Mouse (Mus musculus) heart, adult 2 months (tissue): Measurements from ENCODE around the gene Vsig8. TPM values are rescaled to one million over a fixed set of nuclear protein-coding genes. Genes with fewer than 3 reads are reported as not detected.

ENCODE experiments used
- DNase-seq, 2 experiments: peaks; one replicate each; pipeline ENCODE4 v3.0.0; 2021
- H3K27ac ChIP-seq: fragments of 200-600 bp; 2 replicates; pipeline ENCODE4 v1.8.1; 2022
- H3K27me3 ChIP-seq: fragments of 200-500 bp; 2 replicates; pipeline ENCODE4 v1.6.1; 2012; ENCODE audit warnings: mild to moderate bottlenecking, low read length, inconsistent platforms, mixed read lengths; ENCODE audit not compliant: control insufficient read depth, insufficient read depth
- H3K36me3 ChIP-seq: fragments of 200-500 bp; 2 replicates; pipeline ENCODE4 v1.6.1; 2012; ENCODE audit warnings: low read length, inconsistent platforms; ENCODE audit not compliant: control insufficient read depth, insufficient read depth
- H3K4me1 ChIP-seq: fragments of 200-500 bp; 2 replicates; pipeline ENCODE4 v1.6.1; 2011; ENCODE audit warnings: low read length; ENCODE audit not compliant: control insufficient read depth, insufficient read depth
- H3K4me3 ChIP-seq: fragments of 200-600 bp; 2 replicates; pipeline ENCODE4 v1.8.1; 2022
- H3K79me2 ChIP-seq: fragments of 200-500 bp; replicated peaks from 2 replicates; pipeline ENCODE4 v1.6.1; 2012; ENCODE audit warnings: mild to moderate bottlenecking, inconsistent platforms, low read length, moderate library complexity, mixed read lengths; ENCODE audit not compliant: control insufficient read depth, insufficient read depth
- H3K9ac ChIP-seq: fragments of 200-500 bp; 2 replicates; pipeline ENCODE4 v1.6.1; 2012; ENCODE audit warnings: low read depth, mild to moderate bottlenecking, control low read depth, inconsistent platforms, low read length, mixed read lengths
- CTCF ChIP-seq: fragments of 200-600 bp; IDR thresholded peaks from 2 replicates; pipeline ENCODE4 v1.8.1; 2022; ENCODE audit warnings: antibody characterized with exemption, mild to moderate bottlenecking, moderate library complexity
- EP300 ChIP-seq: fragments of 200-500 bp; IDR thresholded peaks from 2 replicates; pipeline ENCODE4 v1.6.1; 2011; ENCODE audit warnings: low read depth, low read length, control low read depth; ENCODE audit not compliant: insufficient read depth
- POLR2A ChIP-seq: fragments of 200-500 bp; IDR thresholded peaks from 2 replicates; pipeline ENCODE4 v1.6.1; 2011; ENCODE audit warnings: mild to moderate bottlenecking, low read depth, low read length, control low read depth; ENCODE audit not compliant: insufficient read depth
- WGBS: fragments of 180-500 bp; shearing (Covaris S2); methylation state at CpG from one replicate; pipeline ENCODE4 v1.1.7; 2018; 5-methylcytosine and 5-hydroxymethylcytosine counted together
- intact Hi-C: fragments of 180-260 bp; cut with DNase I; formaldehyde crosslinking; loops from one replicate; pipeline ENCODE4 v1.15.1; 2025
- polyA plus RNA-seq: library from polyadenylated mRNA; depleted of rRNA; stranded (reverse); fragments of >200 nt; gene quantifications from 2 replicates; pipeline ENCODE4 v1.2.3, GENCODE M21; 2012
- total RNA-seq, 2 experiments: library from RNA; stranded (reverse); gene quantifications; 2 replicates each; pipeline ENCODE4 v1.2.3; 2021

Gene Vsig8
- total and polyA plus RNA-seq, 3 experiments: not detected

DNA sequence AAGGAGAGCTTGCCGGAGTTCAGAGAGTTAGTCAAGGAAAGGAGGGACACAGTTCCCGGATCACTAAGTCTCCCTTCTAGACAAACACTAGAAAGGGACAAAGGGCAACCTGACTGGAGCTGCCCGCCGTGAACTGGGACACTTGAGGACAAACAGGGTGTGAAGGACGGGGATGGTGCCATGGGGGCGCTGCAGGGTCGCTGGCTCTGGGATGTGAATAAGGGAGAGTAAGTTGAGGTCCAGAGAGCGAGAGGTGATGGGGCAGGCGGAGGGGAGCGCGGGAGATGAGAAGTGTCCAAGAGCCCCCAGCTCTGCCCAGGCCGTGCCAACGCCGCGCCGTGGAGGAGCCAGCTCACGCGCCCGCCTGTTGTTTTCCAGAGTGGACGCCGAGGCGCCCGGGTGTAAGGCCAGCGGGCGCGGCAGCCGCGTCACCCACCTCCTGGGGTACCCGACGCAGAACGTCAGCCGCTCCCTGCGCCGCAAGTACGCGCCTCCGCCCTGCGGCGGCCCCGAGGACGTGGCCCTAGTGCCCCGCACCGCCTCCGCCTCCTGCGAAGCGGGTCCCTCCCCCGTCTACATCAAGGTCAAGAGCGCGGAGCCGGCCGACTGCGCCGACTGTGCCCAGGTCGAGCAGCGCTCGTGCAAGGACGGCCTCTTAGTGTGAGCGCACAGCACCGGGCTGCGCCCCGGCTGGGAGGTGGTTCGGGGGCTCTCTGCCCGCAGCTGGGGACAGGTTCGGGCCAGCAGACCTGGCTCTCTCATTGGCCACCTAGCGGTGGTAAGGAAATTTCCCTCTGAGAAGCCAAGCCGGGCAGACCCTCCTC, 7.1 kb downstream of the Vsig8 start:
- H3K36me3 ChIP-seq: no peaks in the 10 kb centered on the region
- peak; percentile 85 for DNase-seq
- H3K9ac ChIP-seq: peak overlapping the region; percentile 83
- H3K79me2 ChIP-seq: no peaks in the 10 kb centered on the region
- intact Hi-C loops: loop anchor here (1.0 to 5.0 kb wide), 3 partner anchors 35 to 151 kb away; partner anchors contain the start of gene Dusp23
- H3K4me3 ChIP-seq: peak overlapping the region; percentile 87
- peaks cover 6% of the 10 kb centered on the region for H3K4me1 ChIP-seq
- TF ChIP-seq POLR2A (peak; percentile 33; the same call in 1 of the 2 replicates), EP300 (no peak), CTCF (peak; percentile 87)
- H3K27ac ChIP-seq: peak overlapping the region; percentile 84
- no peaks in the 10 kb centered on the region for H3K27me3 ChIP-seq
- under 1% methylated on average over 66 of the region's 66 CpGs for WGBS

DNA sequence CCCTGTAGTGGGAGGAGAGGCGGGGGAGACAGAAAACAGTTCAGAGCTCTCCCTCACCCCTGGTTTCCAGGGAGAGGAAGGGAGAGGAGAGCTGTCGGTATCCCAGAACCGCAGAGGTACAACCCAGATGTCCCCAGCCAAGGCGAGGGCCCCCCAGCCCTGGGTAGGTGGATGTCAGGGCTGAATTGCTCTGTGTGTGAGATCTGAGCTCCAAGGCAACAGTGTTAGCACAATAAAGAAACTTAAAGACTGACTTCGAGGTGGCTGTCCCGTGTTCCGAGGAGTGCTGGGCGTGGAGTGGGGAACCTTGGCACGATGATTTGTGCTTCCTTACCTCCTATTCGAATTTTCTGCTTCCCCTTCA, 7.7 kb downstream of the Vsig8 start:
- Histone ChIP-seq H3K36me3 (no peaks in the 10 kb centered on the region), H3K9ac (peak overlapping the region; percentile 83), H3K4me1 (peaks cover 6% of the 10 kb centered on the region), H3K27me3 (no peaks in the 10 kb centered on the region), H3K27ac (peak overlapping the region; percentile 84; the same call in 1 of the 2 replicates), H3K79me2 (no peaks in the 10 kb centered on the region), H3K4me3 (peak overlapping the region; percentile 87)
- intact Hi-C loops: loop anchor here (1.0 to 5.0 kb wide), 3 partner anchors 35 to 151 kb away; partner anchors contain the start of gene Dusp23
- no peak for DNase-seq
- no peak for TF ChIP-seq POLR2A
- no peak; the same call in 1 of the 2 replicates for TF ChIP-seq CTCF
- no peak for TF ChIP-seq EP300
- WGBS: 12% methylated on average over 10 of the region's 10 CpGs

- no peak for DNase-seq
- Histone ChIP-seq H3K4me3 (no peak overlapping the region), H3K36me3 (no peaks in the 10 kb centered on the region), H3K4me1 (peaks cover 3% of the 10 kb centered on the region), H3K27me3 (no peaks in the 10 kb centered on the region), H3K79me2 (no peaks in the 10 kb centered on the region), H3K27ac (no peak overlapping the region), H3K9ac (no peak overlapping the region)
- intact Hi-C loops: no loop called here
- TF ChIP-seq POLR2A (no peak), EP300 (no peak), CTCF (no peak)
- WGBS: 62% methylated on average over 3 of the region's 3 CpGs
Observed at GRCm38 (mm10) chr1:172566131-172566530, 10.4 kb downstream of the Vsig8 start.

- DNase-seq: no peak
- Histone ChIP-seq H3K9ac (no peak overlapping the region), H3K36me3 (no peaks in the 10 kb centered on the region), H3K27me3 (no peaks in the 10 kb centered on the region), H3K27ac (no peak overlapping the region), H3K4me3 (no peak overlapping the region), H3K79me2 (no peaks in the 10 kb centered on the region), H3K4me1 (no peaks in the 10 kb centered on the region)
- TF ChIP-seq CTCF (no peak), POLR2A (no peak), EP300 (no peak)
- intact Hi-C loops: no loop called here
- 50% methylated on average over 4 of the region's 4 CpGs for WGBS
Observed at GRCm38 (mm10) chr1:172567758-172568157, 12.0 kb downstream of the Vsig8 start.

GRCm38 (mm10) chr1:172580116-172580515, 24.4 kb downstream of the Vsig8 start:
- WGBS: 75% methylated on average over 6 of the region's 6 CpGs
- no peak overlapping the region for H3K9ac ChIP-seq
- H3K4me1 ChIP-seq: no peaks in the 10 kb centered on the region
- H3K27me3 ChIP-seq: no peaks in the 10 kb centered on the region
- no peaks in the 10 kb centered on the region for H3K79me2 ChIP-seq
- H3K36me3 ChIP-seq: no peaks in the 10 kb centered on the region
- no peak for DNase-seq
- TF ChIP-seq EP300 (no peak), CTCF (no peak), POLR2A (no peak)
- H3K4me3 ChIP-seq: no peak overlapping the region
- no peak overlapping the region for H3K27ac ChIP-seq
- intact Hi-C loops: no loop called here

DNA sequence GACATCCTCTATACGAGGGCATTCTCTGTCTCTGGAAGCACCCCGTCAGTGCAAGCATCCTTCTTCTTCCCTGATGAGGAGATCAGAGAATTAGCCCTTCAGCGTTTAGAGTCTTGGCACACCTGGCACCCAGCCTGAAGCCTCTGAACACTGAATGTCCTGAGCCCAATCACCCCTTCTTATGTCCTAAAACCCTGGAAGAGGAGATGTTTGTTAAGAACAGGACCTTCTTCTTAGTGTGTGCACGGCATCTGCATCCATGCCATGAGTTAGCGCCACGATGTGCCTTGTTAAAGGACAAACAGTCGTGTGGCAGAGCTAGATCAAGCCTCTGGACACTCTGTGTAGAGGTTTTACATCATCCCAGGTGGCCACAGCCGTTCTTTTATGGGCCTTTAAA, 26.7 kb downstream of the Vsig8 start:
- no peak for DNase-seq
- WGBS: 85% methylated on average over 8 of the region's 8 CpGs
- H3K27ac ChIP-seq: no peak overlapping the region
- intact Hi-C loops: no loop called here
- peaks cover 1% of the 10 kb centered on the region; the same call in 1 of the 2 replicates for H3K4me1 ChIP-seq
- no peaks in the 10 kb centered on the region for H3K79me2 ChIP-seq
- TF ChIP-seq CTCF: no peak
- TF ChIP-seq EP300: no peak
- TF ChIP-seq POLR2A: no peak
- no peak overlapping the region for H3K4me3 ChIP-seq
- H3K27me3 ChIP-seq: no peaks in the 10 kb centered on the region
- no peaks in the 10 kb centered on the region for H3K36me3 ChIP-seq
- no peak overlapping the region for H3K9ac ChIP-seq
